Mouse (Mus musculus) cerebellum, adult 8-10 months (tissue): ENCODE data around the gene Emilin2.
"Not testable (repeated sequence)": the region's sequence is repeated elsewhere in the genome, so short reads cannot be mapped to it uniquely, and the experiment has no call there.

Source experiments
- DNase-seq: peaks from one replicate; pipeline ENCODE4 v3.0.0; 2022

The Emilin2 gene

GRCm38 (mm10) chr17:71311340-71312171, at the start of gene Emilin2:
Gene Emilin2, minus strand, starts transcription at chr17:71311978.
- no peak for DNase-seq

GRCm38 (mm10) chr17:71355526-71355925, 43.7 kb upstream of the Emilin2 start:
- DNase-seq = no peak

GRCm38 (mm10) chr17:71354205-71354604, 42.4 kb upstream of the Emilin2 start:
- DNase-seq = no peak

DNA sequence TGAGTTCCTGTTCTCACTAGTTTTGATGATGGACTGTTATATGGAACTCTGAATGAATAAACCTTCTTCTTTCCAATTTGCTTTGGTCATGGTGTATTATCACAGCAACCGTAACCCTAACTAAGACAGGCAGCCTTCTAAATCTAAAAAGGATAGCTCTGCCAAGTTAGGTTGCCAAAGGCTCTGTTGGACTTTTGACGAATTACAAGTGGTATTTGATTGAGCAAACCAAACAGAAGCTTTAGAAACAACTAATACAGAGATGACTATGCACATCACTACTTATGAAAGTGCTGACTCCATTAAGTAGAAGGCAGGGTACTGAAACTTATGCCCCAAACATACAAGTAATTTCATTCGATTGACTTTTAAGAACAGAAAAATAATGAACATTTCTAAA, 36.4 kb upstream of the Emilin2 start:
- DNase-seq = no peak

DNA sequence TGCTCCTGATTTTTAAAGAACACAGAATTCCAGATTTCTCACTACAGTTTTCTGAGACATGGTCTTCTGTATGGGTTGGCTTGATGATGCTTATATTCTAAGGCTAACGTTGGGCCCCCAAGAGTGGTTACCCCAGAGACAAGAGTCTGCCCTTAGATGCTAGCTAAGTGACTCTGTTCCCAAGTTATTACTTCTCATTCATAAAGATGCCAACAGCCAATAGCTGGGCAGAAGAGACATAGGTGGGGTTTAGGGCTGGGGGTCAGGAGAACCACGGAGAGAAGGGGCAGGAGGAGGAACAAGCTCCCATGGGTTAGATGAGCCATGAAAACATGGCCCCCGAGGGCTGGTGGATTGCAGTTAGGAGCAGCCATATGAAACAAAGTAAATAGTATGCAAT, 30.2 kb upstream of the Emilin2 start:
- no peak for DNase-seq

DNA sequence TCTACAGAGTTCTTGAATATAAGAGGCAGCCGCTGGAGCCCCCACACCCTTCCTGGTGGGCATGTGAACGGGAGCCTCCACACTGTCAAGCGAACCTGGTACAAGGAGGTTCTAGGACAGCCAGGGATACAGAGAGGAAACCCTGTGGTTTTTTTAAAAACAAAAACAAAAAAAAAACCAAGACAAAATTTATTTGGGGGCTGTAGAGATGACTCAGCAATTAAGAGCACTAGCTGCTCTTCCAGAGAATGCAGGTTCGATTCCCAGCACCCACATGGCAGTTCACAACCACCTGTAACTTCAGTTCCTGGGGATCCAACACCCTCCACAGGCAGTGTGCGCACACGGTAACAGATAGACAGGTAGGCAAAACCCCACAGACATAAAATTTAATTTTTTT, 26.8 kb upstream of the Emilin2 start:
- no peak for DNase-seq

- no peak for DNase-seq
These were observed 25.8 kb upstream of the Emilin2 start for GRCm38 (mm10) chr17:71337546-71337945.

DNA sequence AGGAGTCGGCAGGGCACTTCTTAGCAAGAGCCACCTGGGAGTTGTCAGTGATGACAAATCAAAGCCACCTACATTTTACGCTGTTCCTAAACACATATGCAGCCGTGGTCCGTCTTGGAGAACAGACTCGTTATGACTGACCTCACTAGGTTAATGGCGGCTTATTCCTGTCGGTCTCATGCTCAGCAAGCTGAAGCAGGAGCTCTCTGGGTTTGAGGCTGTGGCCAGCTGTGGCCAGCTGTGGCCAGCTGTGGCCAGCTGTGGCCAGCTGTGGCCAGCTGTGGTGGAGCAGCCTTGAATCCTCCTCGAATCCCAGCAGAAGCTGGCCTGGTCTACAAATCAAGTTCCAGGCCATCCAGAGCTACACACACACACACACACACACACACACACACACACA, 24.6 kb upstream of the Emilin2 start:
- DNase-seq = no peak

DNA sequence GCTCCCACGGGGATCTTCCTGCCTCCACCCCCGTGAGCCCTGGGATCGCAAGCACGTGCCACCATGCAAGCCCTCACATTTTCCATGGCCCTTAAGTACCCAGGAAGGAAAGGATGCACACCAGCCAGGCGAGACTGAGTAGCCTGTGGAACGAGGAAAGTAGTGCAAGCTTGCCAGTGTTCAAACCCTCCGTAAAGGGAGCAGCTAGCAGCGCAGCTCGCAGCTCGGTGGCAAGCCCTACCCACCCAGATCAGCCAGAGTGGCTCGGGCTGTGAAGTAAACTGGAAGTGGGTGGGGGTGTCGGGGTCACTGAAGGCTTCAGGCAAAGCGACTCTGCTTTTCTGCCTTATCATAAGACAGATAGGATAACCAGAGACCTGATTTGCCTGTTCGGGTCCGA, 20.5 kb upstream of the Emilin2 start:
- DNase-seq = no peak

- DNase-seq = not testable (repeated sequence)
These were observed 9.0 kb upstream of the Emilin2 start for GRCm38 (mm10) chr17:71320731-71321130.

DNA sequence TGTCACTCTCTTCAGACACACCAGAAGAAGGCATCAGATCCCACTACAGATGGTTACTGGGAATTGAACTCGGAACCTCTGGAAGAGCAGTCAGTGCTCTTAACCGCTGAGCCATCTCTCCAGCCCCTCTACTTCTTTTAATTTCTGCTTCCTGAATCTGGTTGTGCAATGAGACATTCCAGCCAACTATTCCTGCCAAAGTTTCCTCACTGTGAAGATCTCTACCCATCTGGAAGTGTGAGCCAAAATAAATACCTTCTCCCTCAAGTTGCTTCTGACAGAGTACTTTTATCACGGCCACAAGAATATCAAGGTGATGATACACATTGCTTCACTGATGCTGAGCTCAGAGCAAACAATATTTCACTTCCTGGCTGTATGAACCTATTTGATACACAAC, 7.6 kb upstream of the Emilin2 start:
- DNase-seq = no peak

DNA sequence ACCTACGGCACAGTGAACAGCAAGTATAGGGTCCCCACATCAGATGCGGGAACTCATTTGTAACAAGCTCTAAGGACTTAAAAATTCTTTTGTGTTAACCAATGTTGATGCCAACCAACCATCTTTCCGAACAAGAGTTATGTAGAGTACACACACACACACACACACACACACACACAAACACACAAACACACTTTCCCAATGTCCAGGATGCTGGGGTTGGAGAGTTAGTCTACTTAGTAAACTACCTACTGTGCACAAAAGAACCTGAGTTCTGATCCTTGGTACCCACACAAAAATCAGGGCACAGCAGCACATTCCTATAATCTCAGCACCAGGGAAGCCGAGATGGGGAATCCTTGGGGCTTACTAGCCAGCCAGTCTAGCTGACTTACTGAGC, 5.8 kb upstream of the Emilin2 start:
- DNase-seq = no peak

DNA sequence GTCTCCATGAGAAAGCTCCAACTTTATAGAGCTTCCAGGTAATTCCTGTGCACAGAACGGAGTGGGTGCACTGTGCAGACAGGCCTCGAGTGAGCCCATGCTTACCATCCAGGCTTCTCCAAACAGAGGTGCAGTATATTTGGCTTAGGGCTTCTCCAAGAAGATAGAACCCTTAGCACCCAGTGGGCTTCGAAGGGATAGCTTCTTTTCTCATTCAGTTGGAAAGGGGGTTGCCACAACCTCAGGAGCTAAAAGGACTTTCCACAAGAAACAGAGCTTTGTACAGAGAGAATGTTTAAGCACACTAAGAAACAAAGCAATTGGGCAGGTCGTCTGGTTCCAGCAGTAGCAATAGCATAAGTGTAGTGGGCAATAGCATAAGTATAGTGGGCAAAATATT, 2.5 kb upstream of the Emilin2 start:
- no peak for DNase-seq

DNA sequence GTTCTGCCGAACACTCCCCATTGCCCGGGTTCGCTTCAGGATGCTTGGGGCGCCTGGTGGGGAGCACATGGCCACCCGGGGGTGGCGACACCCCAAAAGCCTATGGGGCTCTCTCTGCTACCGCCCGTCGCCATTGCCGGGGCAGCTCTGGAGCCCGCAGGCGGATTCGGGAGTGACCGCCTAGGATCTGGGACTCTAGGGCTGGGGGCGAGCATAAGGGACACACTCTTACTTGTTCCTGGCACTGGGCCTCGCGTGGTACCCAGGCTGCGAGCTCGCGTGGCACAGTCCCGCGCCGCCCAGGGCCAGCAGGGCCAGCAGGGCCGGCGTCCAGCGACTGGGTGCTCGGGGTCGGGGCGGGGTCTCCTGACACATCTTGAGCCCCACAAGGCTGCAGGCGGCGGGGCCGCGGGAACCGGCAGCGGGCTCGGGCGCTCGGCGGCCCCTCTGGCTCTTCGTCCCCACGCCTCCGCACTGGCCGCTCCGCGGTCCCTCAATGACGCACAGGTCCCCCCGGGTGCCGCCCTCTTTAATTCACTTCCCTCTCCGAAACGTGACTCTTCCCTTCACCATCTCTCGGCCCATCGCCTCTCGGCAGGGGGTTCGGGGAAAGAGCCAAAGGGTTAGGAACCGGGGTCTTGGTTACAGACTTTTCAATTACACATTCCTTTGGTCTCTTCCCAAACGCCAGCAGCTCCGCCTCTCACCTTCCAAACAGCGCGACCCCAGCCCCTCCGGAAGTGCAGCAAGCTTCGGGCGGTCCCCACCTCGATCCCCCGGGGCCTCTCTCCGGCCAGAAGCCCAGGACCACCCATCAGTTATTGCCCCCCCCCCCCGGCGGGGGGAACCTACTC, 1.1 kb downstream of the Emilin2 start:
- no peak for DNase-seq

GRCm38 (mm10) chr17:71309711-71310485, 1.9 kb downstream of the Emilin2 start:
- DNase-seq = no peak

- no peak for DNase-seq
These were observed 2.6 kb downstream of the Emilin2 start for GRCm38 (mm10) chr17:71309141-71309540.

GRCm38 (mm10) chr17:71308296-71308695, 3.5 kb downstream of the Emilin2 start:
- DNase-seq = no peak

DNA sequence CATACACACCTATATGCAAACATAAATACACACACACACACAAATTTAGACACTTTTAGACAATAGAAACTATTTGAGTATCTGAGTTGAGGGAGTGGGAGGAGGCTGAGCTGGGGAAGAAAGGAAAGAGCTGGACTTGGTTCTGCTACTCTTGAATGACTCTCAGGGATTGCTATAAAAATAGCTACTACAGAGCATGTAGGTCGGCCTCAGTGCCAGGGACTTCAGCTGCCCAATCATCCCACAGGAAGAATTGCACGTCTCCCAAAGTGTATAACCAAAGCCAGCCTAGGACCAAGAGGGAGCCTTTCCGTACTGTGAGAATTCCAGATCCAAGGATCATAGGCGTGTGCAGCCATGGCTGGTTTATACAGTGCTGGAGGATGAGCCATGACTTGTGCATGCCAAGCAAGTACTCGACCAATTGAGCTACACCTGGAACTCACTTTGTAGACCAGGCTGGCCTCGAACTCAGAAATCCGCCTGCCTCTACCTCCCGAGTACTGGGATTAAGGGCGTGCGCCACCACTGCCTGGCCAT, 4.5 kb downstream of the Emilin2 start:
- DNase-seq = no peak

DNA sequence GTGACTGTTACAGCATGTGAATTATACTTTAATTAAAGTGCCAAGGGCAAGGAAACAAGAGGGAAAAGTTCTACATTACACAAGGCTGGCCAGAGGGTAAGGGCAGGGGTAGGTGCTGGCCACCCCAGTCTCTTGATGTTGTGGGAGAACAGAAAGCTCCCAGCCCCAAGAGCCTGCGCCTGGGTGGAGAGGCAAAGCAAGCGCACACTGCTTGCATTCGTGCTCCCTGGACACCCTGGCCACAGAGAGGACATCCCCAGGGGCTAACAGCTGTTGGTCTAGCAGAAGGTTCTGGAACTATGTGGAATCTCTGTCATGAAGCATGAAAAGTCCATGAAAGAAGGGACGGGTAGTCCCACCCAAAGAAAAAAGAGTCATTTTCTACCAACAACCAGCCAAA, 5.1 kb downstream of the Emilin2 start:
- no peak for DNase-seq

GRCm38 (mm10) chr17:71306091-71306490, 5.7 kb downstream of the Emilin2 start:
- no peak for DNase-seq

DNA sequence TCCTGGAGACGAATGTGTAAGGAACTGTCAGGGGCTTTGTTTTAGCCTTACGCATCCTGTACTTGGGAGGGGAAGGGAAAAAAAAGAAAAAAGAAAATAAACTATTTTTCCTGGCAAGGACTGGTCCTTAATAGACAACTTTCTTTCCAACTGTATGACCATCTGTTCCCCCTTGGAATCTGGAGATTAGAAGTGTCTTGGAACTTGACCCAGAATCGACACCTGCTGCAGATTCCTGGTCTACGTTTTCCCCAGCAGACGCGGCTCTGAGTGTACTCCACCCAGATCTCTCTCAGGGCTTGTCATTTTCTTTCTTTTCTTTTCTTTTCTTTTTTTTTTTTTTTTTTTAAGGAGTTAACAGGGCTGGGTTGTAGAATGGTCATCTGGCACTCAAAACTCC, 8.3 kb downstream of the Emilin2 start:
- DNase-seq = no peak

- DNase-seq = no peak
These were observed 10.4 kb downstream of the Emilin2 start for GRCm38 (mm10) chr17:71301413-71301812.

DNA sequence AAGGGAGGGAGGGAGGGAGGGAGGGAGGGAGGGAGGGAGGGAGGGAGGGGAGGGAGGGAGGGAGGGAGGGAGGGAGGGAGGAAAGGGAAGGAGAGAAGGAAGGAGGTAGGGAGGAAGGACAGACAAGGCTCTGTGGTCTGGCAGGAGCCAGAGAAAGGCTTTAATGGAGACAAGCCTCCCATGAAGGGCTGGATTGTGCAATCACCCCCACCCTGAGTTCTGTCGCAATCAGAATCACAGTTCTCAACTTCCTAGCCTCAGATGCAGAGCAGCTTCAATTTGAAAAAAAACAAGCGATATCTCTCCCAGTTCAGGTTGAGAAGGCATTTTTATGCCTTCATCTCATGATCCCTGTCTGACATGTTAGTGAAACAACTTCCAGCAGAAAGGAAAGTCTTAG, 11.4 kb downstream of the Emilin2 start:
- DNase-seq = no peak
